Mouse (Mus musculus) embryonic facial prominence, embryonic 14.5 days (tissue): ENCODE results near the gene Lancl1. TPM values are rescaled to one million over a fixed set of nuclear protein-coding genes. Genes with fewer than 3 reads are reported as not detected.

Experiments used
- ATAC-seq: fragments of 200-750 bp; cut with Nextera tagmentation; 2 replicates; pipeline ENCODE4 v1.8.0; 2017; ENCODE audit warnings: low read depth, moderate number of reproducible peaks, moderate TSS enrichment
- DNase-seq: peaks from one replicate; pipeline ENCODE4 v3.0.0-alpha.2; 2015; ENCODE audit warnings: low spot score
- H3K27ac ChIP-seq: fragments of 300-500 bp; sonication (generic); replicated peaks from 2 replicates; pipeline ENCODE4 v1.5.1; 2014; ENCODE audit warnings: low read depth, mild to moderate bottlenecking, low read length, moderate library complexity
- H3K27me3 ChIP-seq: fragments of 300-500 bp; sonication (generic); replicated peaks from 2 replicates; pipeline ENCODE4 v1.6.1; 2014; ENCODE audit warnings: low read length; ENCODE audit not compliant: control insufficient read depth, insufficient read depth
- H3K36me3 ChIP-seq: fragments of 300-500 bp; sonication (generic); 2 replicates; pipeline ENCODE4 v1.6.1; 2014; ENCODE audit warnings: low read length, mixed read lengths; ENCODE audit not compliant: control insufficient read depth, insufficient read depth
- H3K4me1 ChIP-seq: fragments of 300-500 bp; sonication (generic); 2 replicates; pipeline ENCODE4 v1.6.1; 2014; ENCODE audit warnings: antibody characterized with exemption, low read length; ENCODE audit not compliant: control insufficient read depth, insufficient read depth
- H3K4me2 ChIP-seq: fragments of 300-500 bp; sonication (generic); 2 replicates; pipeline ENCODE4 v1.6.1; 2014; ENCODE audit warnings: low read depth, mild to moderate bottlenecking, low read length, moderate library complexity, mixed read lengths
- H3K4me3 ChIP-seq: fragments of 300-500 bp; sonication (generic); 2 replicates; pipeline ENCODE4 v1.5.1; 2014; ENCODE audit warnings: low read depth, mild to moderate bottlenecking, low read length
- H3K9ac ChIP-seq: fragments of 300-500 bp; sonication (generic); 2 replicates; pipeline ENCODE4 v1.6.1; 2014; ENCODE audit warnings: low read depth, mild to moderate bottlenecking, low read length, moderate library complexity, mixed read lengths
- H3K9me3 ChIP-seq: fragments of 300-500 bp; sonication (generic); 2 replicates; pipeline ENCODE4 v1.6.1; 2016; ENCODE audit warnings: low read length; ENCODE audit not compliant: control insufficient read depth
- WGBS: fragments of 180-500 bp; shearing (Covaris S2); extraction: QIAGEN DNeasy Blood & Tissue Kit; methylation state at CpG from one replicate; pipeline ENCODE4 v1.1.7; 2014; 5-methylcytosine and 5-hydroxymethylcytosine counted together
- polyA plus RNA-seq: library from polyadenylated mRNA; unstranded; fragments of >200 nt; fragmentation: Nextera tagmentation; extraction: Ambion mirVana; gene quantifications from 2 replicates; pipeline ENCODE4 v1.2.1, GENCODE M21; 2014

The Lancl1 gene
- polyA plus RNA-seq = 112 and 117 TPM in 2 replicates

- peak within 1 kb of the TSS; percentile 83 for H3K9ac ChIP-seq
- WGBS = 1% methylated on average over 33 of the region's 47 CpGs
- peak within 1 kb of the TSS; percentile 82 for H3K4me2 ChIP-seq
- no peak within 1 kb of the TSS; the same call in 1 of the 2 replicates for H3K27ac ChIP-seq
- DNase-seq (peak; percentile 96), ATAC-seq (peak; percentile 98)
- H3K4me3 ChIP-seq = peak within 1 kb of the TSS; percentile 87
- no peaks in the 10 kb centered on the region for H3K4me1 ChIP-seq
- peaks cover 27% of the 10 kb centered on the region for H3K36me3 ChIP-seq
- H3K9me3 ChIP-seq = no peaks in the 10 kb centered on the region
- no peaks in the 10 kb centered on the region for H3K27me3 ChIP-seq
These were observed at the start of gene Lancl1 for GRCm38 (mm10) chr1:67038246-67038987. Gene Lancl1, minus strand, starts transcription at chr1:67038872.

DNA sequence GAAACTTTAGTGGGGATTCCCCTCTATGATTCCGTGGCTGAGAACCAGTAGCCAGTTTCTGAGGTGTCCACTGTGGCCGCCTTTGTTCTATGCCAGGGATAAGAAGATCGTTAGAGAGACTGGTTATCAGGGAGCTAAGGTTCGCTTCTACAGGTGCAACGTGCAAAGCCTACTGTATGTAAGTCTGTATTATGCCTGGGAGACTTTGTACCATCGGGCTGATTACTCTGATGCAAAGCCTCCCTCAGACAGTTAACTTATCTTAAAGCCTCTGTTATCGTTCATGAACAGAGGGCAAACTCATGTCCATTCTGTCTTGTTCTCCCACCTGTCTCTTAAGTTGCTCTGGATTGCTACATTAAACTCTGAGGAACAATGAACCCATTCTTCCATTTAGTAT lies 40.5 kb upstream of the Lancl1 start:
- 85% methylated on average over 7 of the region's 7 CpGs for WGBS
- no peaks in the 10 kb centered on the region for H3K4me1 ChIP-seq
- H3K9me3 ChIP-seq = no peaks in the 10 kb centered on the region
- no peak overlapping the region for H3K9ac ChIP-seq
- no peaks in the 10 kb centered on the region for H3K36me3 ChIP-seq
- ATAC-seq = no peak
- DNase-seq = no peak
- H3K27ac ChIP-seq = no peak overlapping the region
- H3K27me3 ChIP-seq = no peaks in the 10 kb centered on the region
- H3K4me2 ChIP-seq = no peak overlapping the region
- no peak overlapping the region for H3K4me3 ChIP-seq

DNA sequence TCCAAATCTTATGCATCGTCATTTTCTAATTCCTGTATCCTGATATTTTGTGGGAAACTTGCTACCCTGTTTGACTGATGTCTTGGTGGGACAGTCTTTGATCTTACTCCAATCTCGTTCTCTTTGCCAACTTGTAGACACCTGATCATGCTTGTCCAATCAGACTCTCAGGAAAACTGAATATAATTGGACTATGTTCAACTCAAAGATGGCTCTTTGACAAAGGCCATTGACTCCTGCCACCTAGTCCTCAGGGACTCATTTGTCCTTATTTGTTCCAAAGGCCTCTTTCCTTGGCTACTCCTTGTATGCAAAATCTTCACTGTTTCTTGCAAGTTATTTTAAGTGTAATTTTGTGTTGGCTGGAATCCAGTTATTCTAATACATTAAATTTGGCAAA lies 40.0 kb upstream of the Lancl1 start:
- H3K9ac ChIP-seq = no peak overlapping the region
- H3K4me3 ChIP-seq = no peak overlapping the region
- no peaks in the 10 kb centered on the region for H3K36me3 ChIP-seq
- ATAC-seq (no peak), DNase-seq (no peak)
- no peaks in the 10 kb centered on the region for H3K9me3 ChIP-seq
- H3K27me3 ChIP-seq = no peaks in the 10 kb centered on the region
- H3K4me2 ChIP-seq = no peak overlapping the region
- WGBS = 69% methylated on average over 2 of the region's 2 CpGs
- H3K4me1 ChIP-seq = no peaks in the 10 kb centered on the region
- no peak overlapping the region for H3K27ac ChIP-seq

- no peak overlapping the region for H3K4me2 ChIP-seq
- H3K9me3 ChIP-seq = no peaks in the 10 kb centered on the region
- H3K27ac ChIP-seq = no peak overlapping the region
- H3K4me3 ChIP-seq = no peak overlapping the region
- no peak for ATAC-seq
- H3K36me3 ChIP-seq = no peaks in the 10 kb centered on the region
- no peaks in the 10 kb centered on the region for H3K4me1 ChIP-seq
- WGBS = 65% methylated on average over 2 of the region's 2 CpGs
- H3K9ac ChIP-seq = no peak overlapping the region
- no peak for DNase-seq
- no peaks in the 10 kb centered on the region for H3K27me3 ChIP-seq
These were observed 39.1 kb upstream of the Lancl1 start for GRCm38 (mm10) chr1:67077739-67078138.

DNA sequence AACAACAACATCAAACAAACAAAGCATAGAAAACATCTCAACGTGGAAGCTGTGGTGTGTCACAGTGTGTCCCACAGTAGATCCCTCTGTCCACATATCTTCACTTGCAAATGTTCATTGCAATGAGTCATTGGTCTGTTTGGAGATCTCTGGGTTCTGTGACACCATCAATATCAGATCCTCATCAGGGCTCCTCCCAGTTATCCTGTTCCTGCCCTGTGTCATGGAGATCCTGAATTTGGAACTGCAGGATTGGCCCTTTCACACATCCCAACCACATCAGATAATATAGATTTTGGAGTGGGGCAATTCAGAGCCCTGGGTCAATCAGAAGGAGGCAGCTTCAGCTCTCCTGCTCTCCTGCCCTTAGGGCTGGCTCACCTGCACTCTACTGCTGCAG lies 28.9 kb upstream of the Lancl1 start:
- H3K27ac ChIP-seq = no peak overlapping the region
- no peak overlapping the region for H3K9ac ChIP-seq
- H3K4me1 ChIP-seq = no peaks in the 10 kb centered on the region
- H3K4me3 ChIP-seq = no peak overlapping the region
- no peak overlapping the region for H3K4me2 ChIP-seq
- no peaks in the 10 kb centered on the region for H3K9me3 ChIP-seq
- 67% methylated on average over 1 of the region's 1 CpGs for WGBS
- H3K27me3 ChIP-seq = no peaks in the 10 kb centered on the region
- no peak for DNase-seq
- no peak for ATAC-seq
- no peaks in the 10 kb centered on the region for H3K36me3 ChIP-seq

DNA sequence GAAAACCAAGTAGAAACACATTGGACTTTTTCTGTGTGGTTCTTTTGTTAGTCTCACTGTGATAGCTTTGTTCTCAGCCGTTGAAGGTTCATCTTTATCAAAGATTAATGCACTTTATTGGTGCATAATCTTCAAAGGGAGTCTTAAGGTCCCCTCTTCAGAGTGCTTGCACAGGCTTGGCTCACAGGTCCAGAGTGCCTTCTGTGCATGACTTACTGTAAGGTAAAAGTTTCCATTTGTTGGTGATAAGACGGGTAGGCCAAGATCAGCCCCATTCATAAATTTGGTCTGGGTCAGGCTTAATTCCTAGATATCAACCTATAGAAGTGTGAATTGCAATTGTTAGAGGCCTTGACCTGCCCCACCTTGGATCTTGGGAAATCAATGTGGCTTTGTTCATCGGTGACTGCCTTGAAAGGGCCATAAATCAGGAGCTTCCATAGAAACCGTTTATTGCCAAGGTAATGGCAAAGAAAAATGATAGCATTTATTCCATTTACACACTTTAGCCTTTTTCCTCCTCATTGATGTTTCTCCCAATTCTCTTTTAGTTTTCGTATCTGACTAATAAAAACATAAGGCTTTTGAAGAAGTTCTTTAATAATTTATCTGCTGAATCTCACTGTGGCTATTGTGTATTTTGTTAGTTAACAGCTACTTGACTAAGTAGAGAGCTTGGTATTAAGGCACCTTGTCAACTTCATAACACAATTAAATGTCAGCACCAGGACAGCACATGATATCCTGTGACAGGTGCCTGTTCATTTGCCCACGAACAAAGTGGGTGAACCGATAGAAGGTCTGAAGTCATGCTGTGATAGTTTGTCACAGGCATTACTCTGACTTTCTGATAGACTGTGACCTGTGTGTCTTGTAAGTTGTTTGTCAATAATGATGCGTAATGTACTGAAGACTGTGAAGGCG lies 26.9 kb upstream of the Lancl1 start:
- no peak overlapping the region for H3K27ac ChIP-seq
- WGBS = 86% methylated on average over 9 of the region's 9 CpGs
- H3K9ac ChIP-seq = no peak overlapping the region
- no peak overlapping the region for H3K4me3 ChIP-seq
- no peaks in the 10 kb centered on the region for H3K27me3 ChIP-seq
- no peaks in the 10 kb centered on the region for H3K4me1 ChIP-seq
- no peak for ATAC-seq
- DNase-seq = no peak
- H3K9me3 ChIP-seq = no peaks in the 10 kb centered on the region
- no peak overlapping the region for H3K4me2 ChIP-seq
- H3K36me3 ChIP-seq = no peaks in the 10 kb centered on the region

- Histone ChIP-seq H3K36me3 (no peaks in the 10 kb centered on the region), H3K9me3 (no peaks in the 10 kb centered on the region), H3K4me3 (no peak overlapping the region), H3K4me2 (no peak overlapping the region), H3K27me3 (no peaks in the 10 kb centered on the region), H3K27ac (no peak overlapping the region), H3K9ac (no peak overlapping the region), H3K4me1 (no peaks in the 10 kb centered on the region)
- DNase-seq = peak; percentile 81
- ATAC-seq = peak; percentile 86
- WGBS = 7% methylated on average over 7 of the region's 7 CpGs
These were observed 22.9 kb upstream of the Lancl1 start for GRCm38 (mm10) chr1:67061456-67062085.

DNA sequence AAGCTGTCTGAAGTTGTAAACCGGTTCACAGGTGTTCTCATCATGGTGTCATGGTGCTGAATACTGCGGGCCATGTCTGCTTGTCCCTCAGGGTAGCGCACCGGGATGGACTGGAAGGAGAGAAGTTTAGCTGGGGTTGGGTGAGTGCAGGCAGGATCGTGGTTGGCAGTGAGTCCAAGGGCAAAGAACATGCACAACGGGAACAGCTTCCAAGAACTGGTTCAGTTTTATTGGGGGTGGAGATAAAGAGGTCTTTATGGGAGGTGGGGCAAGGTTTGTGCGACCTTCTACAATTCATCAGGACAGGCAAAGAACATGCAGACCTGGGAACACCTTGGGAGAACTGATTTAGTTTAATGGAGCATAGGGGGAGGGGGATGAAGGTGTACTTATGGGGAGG lies 17.1 kb upstream of the Lancl1 start:
- H3K9me3 ChIP-seq = no peaks in the 10 kb centered on the region
- no peaks in the 10 kb centered on the region for H3K27me3 ChIP-seq
- 88% methylated on average over 7 of the region's 7 CpGs for WGBS
- H3K4me2 ChIP-seq = no peak overlapping the region
- H3K27ac ChIP-seq = no peak overlapping the region
- H3K4me3 ChIP-seq = no peak overlapping the region
- DNase-seq (no peak), ATAC-seq (no peak)
- H3K9ac ChIP-seq = no peak overlapping the region
- no peaks in the 10 kb centered on the region for H3K4me1 ChIP-seq
- H3K36me3 ChIP-seq = no peaks in the 10 kb centered on the region
